Mouse (Mus musculus) kidney, postnatal 10 days (tissue): Measurements from ENCODE around the gene Pak6.

Experiments
- DNase-seq: peaks from one replicate; pipeline ENCODE4 v3.0.0; 2021; ENCODE audit warnings: mixed read lengths

Gene Pak6

GRCm38 (mm10) chr2:118667181-118667580, 4.1 kb downstream of the Pak6 start:
- DNase-seq = no peak

GRCm38 (mm10) chr2:118669245-118669644, 6.1 kb downstream of the Pak6 start:
- DNase-seq = peak; percentile 64

GRCm38 (mm10) chr2:118669785-118670184, 6.7 kb downstream of the Pak6 start:
- DNase-seq = peak; percentile 61

DNA sequence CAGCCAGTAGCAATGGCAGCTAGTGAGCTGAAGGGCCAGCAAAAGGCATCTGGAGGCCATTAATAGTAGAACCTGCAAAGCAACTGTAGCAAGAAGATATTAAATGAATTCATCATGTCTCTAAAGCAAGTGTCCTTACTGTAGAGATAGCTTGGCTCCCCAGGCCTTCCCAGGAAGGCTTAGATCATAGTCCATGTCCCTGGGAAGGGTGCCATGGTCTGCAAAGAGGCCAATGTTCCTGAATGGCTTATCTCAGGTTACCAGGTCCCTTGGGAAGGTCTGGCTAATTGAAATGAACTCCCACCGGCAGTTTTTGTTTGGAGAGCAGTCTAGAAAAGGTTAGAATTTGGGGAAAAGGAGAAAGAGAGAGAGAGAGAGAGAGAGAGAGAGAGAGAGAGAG, 8.6 kb downstream of the Pak6 start:
- DNase-seq = no peak

- no peak for DNase-seq
Measured at GRCm38 (mm10) chr2:118673686-118674465, 10.8 kb downstream of the Pak6 start.

DNA sequence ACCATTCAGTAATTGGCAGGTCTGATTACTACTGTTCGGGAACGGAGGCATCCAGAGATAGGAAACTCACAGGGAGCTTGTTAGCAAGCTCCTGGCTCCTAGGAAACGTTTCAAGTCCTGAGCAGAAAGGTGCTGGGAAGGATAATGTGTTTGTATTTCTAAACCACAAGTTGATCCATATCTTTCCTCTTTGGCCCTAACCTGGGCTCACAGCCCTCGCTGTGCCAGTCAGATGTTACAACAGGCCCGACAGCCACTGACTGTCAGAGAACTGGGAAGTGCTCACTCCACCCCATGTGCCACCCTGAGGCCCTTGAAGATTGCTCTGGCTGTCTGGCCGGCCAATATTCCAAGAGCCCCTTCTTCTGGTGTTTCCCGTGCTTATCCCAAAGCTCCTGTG, 11.4 kb downstream of the Pak6 start:
- no peak for DNase-seq

DNA sequence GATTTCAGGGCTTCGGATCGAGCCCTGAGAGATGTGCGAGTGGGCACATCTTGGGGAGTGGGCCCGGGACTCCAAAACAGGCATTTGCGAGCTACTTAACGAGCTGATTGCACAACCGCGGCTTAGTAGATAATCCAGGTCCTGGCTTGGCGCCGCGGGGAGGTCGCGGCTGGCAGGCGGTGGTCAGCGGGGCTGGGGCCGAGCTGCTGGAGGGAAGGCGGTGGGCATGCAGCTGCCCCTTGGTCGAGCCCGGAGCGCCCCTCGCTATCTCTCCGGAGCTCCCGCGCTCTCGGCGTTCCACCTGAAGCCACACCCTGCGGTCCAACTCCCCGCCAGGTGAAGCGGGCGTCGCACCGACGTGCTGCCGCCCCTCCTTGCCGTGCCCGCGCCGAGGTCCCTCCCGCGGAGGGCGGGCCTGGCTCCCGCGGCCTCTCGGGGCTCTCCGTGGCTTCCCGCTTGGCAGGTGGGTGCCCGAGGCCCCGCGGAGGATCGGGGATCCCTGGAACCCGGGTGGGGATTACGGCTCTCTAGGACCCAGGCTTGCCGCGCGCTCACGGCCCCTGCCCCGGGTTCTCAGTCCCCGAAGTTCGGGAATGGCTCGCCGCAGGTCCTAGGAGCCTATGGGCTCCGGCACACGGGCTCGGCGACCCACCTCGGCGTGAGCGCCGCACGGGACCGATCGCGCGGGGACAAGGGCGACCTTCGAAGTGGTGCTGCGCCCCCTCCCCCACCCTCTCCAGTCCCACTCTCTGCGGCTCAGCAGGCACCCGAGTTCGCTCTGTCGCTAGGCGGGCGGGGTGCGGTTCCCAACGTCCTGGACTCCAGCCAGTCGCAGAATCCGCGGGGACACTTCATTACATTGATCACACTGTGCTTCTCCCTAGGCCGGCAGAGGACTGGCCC, 14.0 kb downstream of the Pak6 start:
- peak; percentile 58 for DNase-seq

- no peak for DNase-seq
Measured at GRCm38 (mm10) chr2:118677817-118678216, 14.7 kb downstream of the Pak6 start.

GRCm38 (mm10) chr2:118679577-118679976, 16.5 kb downstream of the Pak6 start:
- no peak for DNase-seq

DNA sequence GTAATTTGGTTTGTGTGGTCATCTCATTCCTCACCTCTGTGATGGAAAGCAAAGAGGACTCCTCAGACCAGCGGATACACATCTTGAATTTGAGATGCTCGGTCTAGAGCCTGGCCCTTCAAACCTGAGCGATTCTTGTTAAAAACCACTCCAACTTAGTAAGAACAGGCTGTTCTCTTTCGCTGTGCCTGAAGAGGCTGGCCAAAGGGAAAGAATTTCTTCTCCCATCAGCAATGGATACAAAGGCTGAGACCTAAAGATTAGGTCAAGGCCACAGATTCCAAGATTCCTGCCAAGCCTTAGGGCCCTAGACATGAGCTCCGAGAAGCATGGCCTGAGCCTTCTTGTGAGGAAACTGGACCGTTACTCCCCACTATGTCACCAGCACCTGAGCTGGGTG, 17.8 kb downstream of the Pak6 start:
- DNase-seq = no peak

DNA sequence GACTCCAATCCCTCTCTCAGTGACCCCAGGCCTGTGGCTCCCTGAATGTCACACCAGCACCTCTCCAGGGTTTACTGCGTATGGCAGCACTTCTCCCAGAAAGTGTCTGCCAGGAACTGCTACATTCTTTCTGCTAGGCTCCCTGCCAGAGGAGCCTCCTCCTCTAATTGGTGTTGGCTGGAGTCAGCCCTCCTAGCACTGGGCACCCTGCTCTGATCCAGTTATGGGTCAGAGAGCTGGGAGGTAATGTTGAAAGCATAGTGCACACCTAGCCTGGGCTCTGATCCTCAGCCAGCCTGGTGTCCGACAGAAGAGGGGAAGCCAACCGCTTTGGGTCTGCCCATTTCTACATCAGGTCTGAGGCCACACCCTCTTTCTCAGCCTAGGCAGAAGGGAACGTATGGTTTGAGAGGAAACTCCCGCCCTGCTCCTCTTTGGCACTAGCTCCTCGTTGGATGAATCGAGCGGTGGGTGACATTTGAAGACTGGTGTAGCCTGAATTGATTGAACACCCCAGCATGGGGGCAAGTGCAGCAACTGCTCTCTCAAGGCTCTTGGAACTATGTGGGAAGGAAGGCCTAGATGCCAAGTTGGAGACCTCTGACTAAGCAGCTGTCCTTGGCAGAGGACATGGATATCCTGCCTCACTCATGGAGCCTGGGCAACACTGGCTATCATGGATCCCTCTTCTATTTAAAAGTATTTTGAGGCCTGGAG, 19.6 kb downstream of the Pak6 start:
- peak; percentile 35 for DNase-seq

DNA sequence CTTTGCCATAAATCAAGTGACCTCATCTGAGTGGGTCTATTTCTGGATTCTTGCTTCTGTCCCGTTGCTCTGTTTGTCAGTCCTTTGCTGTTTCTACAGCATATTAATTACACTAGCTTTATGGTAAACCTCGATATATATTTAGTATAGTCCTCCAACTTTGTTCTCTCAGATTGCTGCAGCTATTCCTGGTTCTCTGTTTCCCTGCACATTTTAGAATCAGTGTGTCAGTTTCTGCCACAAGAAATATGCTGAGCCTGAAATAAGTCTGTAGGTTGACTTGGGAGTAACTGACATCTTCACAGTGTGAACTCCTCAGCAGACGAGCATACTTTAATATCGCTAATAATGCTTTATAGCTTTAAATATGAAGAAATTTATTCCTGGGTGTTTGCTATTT, 22.0 kb downstream of the Pak6 start:
- no peak for DNase-seq

GRCm38 (mm10) chr2:118686693-118687092, 23.6 kb downstream of the Pak6 start:
- no peak for DNase-seq

- no peak for DNase-seq
Measured at GRCm38 (mm10) chr2:118687791-118688190, 24.7 kb downstream of the Pak6 start.

DNA sequence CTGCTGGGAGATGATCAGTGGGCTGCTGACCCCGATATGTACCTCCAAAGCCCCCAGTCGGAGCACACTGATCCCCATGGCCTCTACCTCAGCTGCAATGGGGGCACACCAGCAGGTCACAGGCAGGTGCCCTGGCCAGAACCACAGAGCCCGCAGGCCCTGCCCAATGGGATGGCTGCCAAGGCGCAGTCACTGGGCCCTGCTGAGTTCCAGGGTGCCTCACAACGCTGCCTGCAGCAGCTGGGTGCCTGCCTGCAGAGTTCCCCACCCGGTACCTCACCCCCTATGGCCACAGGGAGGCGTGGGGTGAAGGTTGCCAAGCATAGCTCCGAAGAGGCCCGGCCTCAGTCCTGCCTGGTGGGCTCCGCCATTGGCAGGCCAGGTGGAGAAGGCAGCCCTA, 26.8 kb downstream of the Pak6 start:
- DNase-seq = no peak

DNA sequence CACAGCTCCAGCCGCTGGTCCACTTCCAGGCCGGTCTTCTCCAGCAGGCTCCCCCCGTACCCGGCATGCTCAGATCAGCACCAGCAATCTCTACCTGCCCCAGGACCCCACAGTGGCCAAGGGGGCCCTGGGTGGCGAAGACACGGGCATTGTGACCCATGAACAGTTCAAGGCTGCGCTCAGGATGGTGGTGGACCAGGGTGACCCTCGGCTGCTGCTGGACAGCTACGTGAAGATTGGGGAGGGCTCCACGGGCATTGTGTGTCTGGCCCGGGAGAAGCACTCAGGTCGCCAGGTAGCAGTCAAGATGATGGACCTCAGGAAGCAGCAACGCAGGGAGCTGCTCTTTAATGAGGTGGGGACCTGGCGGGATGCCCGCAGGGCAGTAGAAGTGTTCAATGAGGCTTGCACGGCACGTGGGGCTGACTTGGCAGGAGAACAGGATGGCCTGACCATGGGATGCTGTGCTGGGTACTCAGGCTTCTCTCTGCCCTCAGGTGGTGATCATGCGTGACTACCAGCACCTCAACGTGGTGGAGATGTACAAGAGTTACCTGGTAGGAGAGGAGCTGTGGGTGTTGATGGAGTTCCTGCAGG, 30.4 kb downstream of the Pak6 start:
- DNase-seq = peak; percentile 74

GRCm38 (mm10) chr2:118695677-118696232, 32.7 kb downstream of the Pak6 start:
- DNase-seq = peak; percentile 68

DNA sequence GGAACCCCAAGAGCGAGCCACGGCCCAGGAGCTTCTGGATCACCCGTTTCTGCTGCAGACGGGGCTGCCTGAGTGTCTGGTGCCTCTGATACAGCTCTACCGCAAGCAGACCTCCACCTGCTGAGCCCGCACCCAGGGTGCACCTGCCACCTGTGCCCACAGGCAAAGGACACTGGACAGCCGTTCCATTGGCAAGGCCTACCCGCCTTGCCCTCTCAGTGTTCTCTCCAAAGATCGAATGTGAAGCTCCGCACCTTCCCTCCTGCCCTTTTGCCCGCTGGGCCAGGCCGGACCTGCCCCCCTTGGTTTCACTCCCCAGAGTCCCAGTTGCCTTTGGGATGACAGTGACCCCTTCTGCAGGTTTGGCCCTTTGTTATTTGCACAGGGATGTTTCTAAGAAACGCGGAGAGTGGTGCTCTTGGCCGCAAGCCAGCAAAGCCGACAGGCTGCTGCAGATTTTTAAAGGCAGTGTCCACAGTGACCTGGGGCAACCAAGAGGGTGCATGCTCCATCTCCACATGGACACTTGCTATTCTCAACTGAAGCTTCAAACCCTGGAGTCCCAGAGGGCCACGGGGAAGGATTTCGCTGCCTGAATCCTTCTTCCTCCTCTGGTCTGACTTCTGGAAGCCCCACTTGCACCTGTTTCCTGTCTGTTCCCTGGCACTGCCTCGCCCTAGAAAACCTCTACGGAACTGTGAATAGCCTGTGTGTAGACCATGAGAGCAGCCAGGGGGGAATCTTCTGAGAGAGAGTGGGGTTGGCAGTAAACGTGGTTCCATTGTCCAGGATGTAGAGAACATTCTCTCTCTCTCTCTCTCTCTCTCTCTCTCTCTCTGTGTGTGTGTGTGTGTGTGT, 33.6 kb downstream of the Pak6 start:
- peak; percentile 57 for DNase-seq

DNA sequence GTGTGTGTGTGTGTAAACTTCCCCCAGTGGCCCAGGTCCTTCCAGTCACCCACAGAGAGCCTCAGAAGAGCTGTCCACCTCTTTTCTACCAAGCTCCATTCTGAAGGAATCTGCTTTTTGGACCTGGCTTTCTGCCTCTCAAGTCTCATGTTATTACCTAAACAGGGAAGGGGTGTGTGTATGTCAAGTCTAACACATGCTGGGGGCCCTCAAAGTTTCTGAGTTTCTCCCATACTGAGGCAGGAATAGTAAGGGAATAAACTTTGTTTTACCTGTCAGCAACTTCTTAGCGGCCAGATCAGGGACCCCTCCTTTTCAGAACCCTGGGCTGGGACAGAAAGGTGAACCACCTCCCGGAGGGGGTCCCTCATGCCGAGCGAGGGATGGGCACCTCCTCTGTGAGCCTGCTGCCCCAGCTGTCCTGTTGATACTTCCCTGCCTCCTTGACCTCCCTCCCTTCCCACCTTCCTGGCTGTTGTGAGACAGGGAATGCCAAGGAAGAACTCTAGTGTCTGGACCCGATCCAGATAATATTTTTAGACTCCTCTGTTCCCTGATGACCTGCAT, 34.3 kb downstream of the Pak6 start:
- no peak for DNase-seq

- DNase-seq = no peak
Measured at GRCm38 (mm10) chr2:118697955-118698354, 34.9 kb downstream of the Pak6 start.
